Mouse (Mus musculus): ENCODE data around the gene Txlnb. TPM values are rescaled to one million over a fixed set of nuclear protein-coding genes. Genes with fewer than 3 reads are reported as not detected.
"Not testable (repeated sequence)": the region's sequence is repeated elsewhere in the genome, so short reads cannot be mapped to it uniquely, and the experiment has no call there.

The Txlnb gene
- polyA plus RNA-seq (2015; fragmentation: Nextera tagmentation; extraction: Ambion mirVana) = 0.37 and 0.64 TPM in 2 replicates

DNA sequence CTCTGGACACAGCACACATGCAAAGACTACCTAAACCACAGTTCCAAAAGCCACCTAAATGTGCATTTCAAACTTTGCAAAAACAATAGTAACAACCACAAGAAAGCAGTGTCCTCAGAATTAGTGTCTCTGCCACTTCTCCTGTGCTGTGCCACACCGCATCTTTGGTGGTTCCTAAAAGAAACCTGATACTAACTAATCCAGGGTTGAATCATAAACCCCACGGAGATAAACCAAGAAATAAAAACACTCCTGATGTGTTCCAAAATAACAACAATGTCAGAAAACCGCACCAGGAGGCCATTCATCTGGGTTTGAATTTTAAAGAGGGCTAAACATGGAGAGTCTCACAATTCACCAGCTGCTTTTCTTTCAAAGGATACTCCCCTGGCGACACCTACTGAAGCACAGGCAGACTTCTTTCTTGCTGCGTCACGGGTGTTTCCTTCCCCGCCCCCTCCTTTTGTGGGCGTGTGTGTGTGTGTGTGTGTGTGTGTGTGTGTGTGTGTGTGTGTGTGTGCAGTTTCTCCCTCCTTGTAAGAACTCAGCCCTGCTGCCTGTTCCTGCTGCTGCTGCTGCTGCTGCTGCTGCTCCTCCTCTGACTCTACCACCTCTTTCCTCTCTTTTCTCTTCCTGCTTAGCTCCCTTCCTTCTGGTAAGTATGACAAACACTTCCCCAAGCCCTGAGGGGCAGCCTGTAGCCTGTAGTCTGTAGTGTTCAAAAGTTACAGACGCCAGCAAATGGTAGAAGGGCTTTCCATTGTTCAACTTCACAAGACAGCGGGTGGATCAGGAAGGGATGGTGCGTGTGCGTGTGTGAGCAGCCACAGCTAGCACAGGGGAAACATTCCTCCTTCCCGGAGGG, at the start of gene Txlnb:
Txlnb (plus strand) TSS at position 460 of the 865 bp plus-strand sequence.
- Histone ChIP-seq H3K4me3 (replicated peaks) (peak within 1 kb of the TSS; percentile 21), H3K27ac (peak within 1 kb of the TSS; percentile 74), H3K9ac (no peak within 1 kb of the TSS), H3K4me1 (no peaks in the 10 kb centered on the region), H3K27me3 (replicated peaks) (no peaks in the 10 kb centered on the region), H3K9me3 (no peaks in the 10 kb centered on the region), H3K4me2 (peak within 1 kb of the TSS; percentile 46), H3K36me3 (no peaks in the 10 kb centered on the region)
- ATAC-seq (ENCODE audit: insufficient read depth, low FRiP score, low read depth) = peak; percentile 67; the same call in 1 of the 2 replicates
- 15% methylated on average over 13 of the region's 13 CpGs for WGBS

GRCm38 (mm10) chr10:17752478-17752877, 43.5 kb upstream of the Txlnb start:
- 79% methylated on average over 5 of the region's 5 CpGs for WGBS
- no peak overlapping the region for H3K27ac ChIP-seq
- H3K4me2 ChIP-seq = no peak overlapping the region
- no peak overlapping the region for H3K9ac ChIP-seq
- no peaks in the 10 kb centered on the region for H3K4me1 ChIP-seq
- no peaks in the 10 kb centered on the region for H3K36me3 ChIP-seq
- no peak overlapping the region for H3K4me3 ChIP-seq (replicated peaks)
- no peaks in the 10 kb centered on the region for H3K27me3 ChIP-seq (replicated peaks)
- no peaks in the 10 kb centered on the region for H3K9me3 ChIP-seq
- no peak for ATAC-seq (ENCODE audit: insufficient read depth, low FRiP score, low read depth)

DNA sequence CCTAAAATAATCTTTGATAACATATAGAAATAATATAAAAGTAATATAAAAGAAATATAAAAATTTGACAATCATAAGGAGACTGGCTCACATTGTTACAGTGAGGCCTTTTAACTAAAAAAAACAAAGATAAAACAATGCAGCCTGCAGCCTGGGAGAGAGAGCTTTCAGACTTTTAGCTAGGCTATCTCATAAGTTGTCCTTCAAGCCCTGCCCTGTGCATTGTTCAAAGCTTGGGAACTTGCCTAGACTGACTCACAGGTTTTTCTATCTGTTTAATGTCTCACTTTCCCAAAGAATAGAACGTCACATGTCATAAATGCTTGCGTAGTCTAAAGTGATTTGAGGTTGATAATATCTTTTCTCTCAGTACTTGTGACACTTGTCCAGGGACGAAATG, 36.3 kb upstream of the Txlnb start:
- Histone ChIP-seq H3K4me1 (no peaks in the 10 kb centered on the region), H3K9ac (no peak overlapping the region), H3K27ac (no peak overlapping the region), H3K27me3 (replicated peaks) (no peaks in the 10 kb centered on the region), H3K9me3 (no peaks in the 10 kb centered on the region), H3K4me3 (replicated peaks) (no peak overlapping the region), H3K36me3 (no peaks in the 10 kb centered on the region), H3K4me2 (no peak overlapping the region)
- 78% methylated on average over 3 of the region's 3 CpGs for WGBS
- no peak for ATAC-seq (ENCODE audit: insufficient read depth, low FRiP score, low read depth)

DNA sequence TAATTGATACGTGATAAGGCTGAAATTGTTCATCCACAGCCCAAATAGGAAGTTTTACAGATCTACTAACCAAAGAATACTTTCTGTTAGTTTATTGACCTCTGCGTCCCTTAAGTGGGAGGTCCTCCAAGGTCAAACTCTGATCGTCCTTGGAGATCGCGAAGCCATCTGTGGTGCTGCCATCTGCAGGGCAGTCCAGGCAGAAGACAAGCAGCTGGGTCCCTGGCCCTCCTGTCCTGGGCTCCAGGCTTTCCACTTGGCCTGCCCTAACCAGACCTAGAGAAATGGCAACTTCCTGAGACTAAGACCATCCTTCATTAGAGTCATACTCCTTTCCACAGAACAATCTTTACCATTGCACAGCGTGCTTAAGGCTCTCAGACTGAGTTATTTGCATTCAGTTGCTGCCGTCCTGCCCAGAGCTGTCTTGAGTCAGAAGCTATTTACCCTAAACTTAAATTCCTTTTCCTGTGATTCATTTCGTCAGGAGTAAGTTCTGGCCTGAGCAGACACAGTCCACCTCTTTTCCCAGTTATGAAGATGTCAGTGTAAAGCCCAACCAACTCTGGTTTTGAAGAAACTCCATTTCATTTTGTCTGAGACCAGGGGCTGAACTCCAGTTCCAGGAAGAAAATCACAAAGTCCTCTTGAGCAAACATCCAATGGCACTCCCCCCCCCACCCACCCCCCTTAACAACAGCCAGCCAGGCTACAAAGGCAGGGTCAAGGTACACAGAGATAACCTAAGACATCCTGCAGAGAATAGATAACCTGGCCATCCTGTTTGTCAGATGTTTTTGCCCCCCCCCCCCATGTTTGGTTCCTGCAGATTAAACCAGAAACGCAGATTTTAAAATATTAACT, 35.0 kb upstream of the Txlnb start:
- peak overlapping the region; percentile 21; the same call in 1 of the 2 replicates for H3K27ac ChIP-seq

DNA sequence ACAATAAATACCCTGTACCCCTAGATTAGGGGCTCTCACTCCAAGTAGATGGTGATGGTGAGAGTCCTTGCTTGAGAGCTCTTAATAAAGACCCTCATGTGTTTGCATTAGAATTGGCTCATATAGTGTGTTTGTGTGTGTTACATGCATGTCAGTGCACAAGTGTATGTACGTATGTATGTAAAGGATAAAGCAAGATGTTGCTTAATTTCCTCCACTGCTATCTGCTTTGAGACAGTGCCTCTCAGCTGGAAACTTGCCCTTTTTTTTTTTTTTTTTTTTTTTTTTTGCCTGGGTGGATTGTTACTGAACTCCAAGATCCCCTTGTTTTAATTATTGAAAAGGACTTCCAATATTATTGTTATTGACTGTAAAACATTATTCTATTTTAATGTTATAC, 34.4 kb upstream of the Txlnb start:
- Histone ChIP-seq H3K36me3 (no peaks in the 10 kb centered on the region), H3K9me3 (no peaks in the 10 kb centered on the region), H3K9ac (no peak overlapping the region), H3K4me1 (no peaks in the 10 kb centered on the region), H3K4me3 (replicated peaks) (no peak overlapping the region), H3K4me2 (no peak overlapping the region), H3K27ac (no peak overlapping the region), H3K27me3 (replicated peaks) (no peaks in the 10 kb centered on the region)
- 81% methylated on average over 1 of the region's 1 CpGs for WGBS
- ATAC-seq (ENCODE audit: insufficient read depth, low FRiP score, low read depth) = no peak

More for the DNA sequence above, 35.0 kb upstream of the Txlnb start:
- Histone ChIP-seq H3K4me2 (no peak overlapping the region), H3K4me3 (replicated peaks) (no peak overlapping the region), H3K36me3 (no peaks in the 10 kb centered on the region), H3K9ac (no peak overlapping the region), H3K4me1 (no peaks in the 10 kb centered on the region), H3K27me3 (replicated peaks) (no peaks in the 10 kb centered on the region), H3K9me3 (no peaks in the 10 kb centered on the region)
- 46% methylated on average over 9 of the region's 9 CpGs for WGBS
- ATAC-seq (ENCODE audit: insufficient read depth, low FRiP score, low read depth) = no peak

- no peaks in the 10 kb centered on the region for H3K9me3 ChIP-seq
- no peak overlapping the region for H3K27ac ChIP-seq
- no peak overlapping the region for H3K9ac ChIP-seq
- no peak for ATAC-seq (ENCODE audit: insufficient read depth, low FRiP score, low read depth)
- H3K27me3 ChIP-seq (replicated peaks) = no peaks in the 10 kb centered on the region
- no peak overlapping the region for H3K4me2 ChIP-seq
- H3K4me3 ChIP-seq (replicated peaks) = no peak overlapping the region
- no peaks in the 10 kb centered on the region for H3K36me3 ChIP-seq
- no peaks in the 10 kb centered on the region for H3K4me1 ChIP-seq
- 94% methylated on average over 8 of the region's 8 CpGs for WGBS
These were observed 33.1 kb upstream of the Txlnb start for GRCm38 (mm10) chr10:17762946-17763345.

GRCm38 (mm10) chr10:17769856-17770255, 26.2 kb upstream of the Txlnb start:
- no peak for ATAC-seq (ENCODE audit: insufficient read depth, low FRiP score, low read depth)
- Histone ChIP-seq H3K4me2 (no peak overlapping the region), H3K9ac (no peak overlapping the region), H3K9me3 (no peaks in the 10 kb centered on the region), H3K4me3 (replicated peaks) (no peak overlapping the region), H3K27ac (no peak overlapping the region), H3K36me3 (no peaks in the 10 kb centered on the region), H3K27me3 (replicated peaks) (no peaks in the 10 kb centered on the region), H3K4me1 (no peaks in the 10 kb centered on the region)
- WGBS = 79% methylated on average over 5 of the region's 5 CpGs

DNA sequence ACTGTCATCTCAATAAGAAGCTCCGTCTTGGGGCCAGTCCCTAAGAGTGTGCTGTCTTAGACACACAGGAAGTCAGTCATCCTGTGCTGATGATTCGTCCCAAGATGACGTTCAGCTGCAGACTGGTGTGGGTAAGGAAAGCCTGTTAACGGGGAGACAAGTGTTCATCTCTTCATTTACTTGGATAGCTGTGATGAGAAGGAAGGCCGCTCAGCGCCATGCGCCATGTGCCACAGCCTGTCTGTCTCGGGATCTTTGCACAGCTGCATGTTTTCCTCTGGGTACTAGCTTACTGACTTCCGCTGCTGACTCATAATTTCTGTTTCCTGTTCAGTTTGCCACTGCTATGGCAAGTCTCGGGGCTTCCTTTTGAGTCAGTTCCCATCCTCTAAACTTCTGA, 23.7 kb upstream of the Txlnb start:
- Histone ChIP-seq H3K27me3 (replicated peaks) (no peaks in the 10 kb centered on the region), H3K9ac (no peak overlapping the region), H3K4me2 (no peak overlapping the region), H3K9me3 (no peaks in the 10 kb centered on the region), H3K27ac (no peak overlapping the region), H3K36me3 (no peaks in the 10 kb centered on the region), H3K4me3 (replicated peaks) (no peak overlapping the region), H3K4me1 (no peaks in the 10 kb centered on the region)
- ATAC-seq (ENCODE audit: insufficient read depth, low FRiP score, low read depth) = no peak
- 69% methylated on average over 10 of the region's 10 CpGs for WGBS

- Histone ChIP-seq H3K4me2 (no peak overlapping the region), H3K27ac (no peak overlapping the region), H3K36me3 (no peaks in the 10 kb centered on the region), H3K4me1 (no peaks in the 10 kb centered on the region), H3K9ac (no peak overlapping the region), H3K27me3 (replicated peaks) (no peaks in the 10 kb centered on the region), H3K4me3 (replicated peaks) (no peak overlapping the region), H3K9me3 (no peaks in the 10 kb centered on the region)
- no peak for ATAC-seq (ENCODE audit: insufficient read depth, low FRiP score, low read depth)
- 85% methylated on average over 3 of the region's 3 CpGs for WGBS
These were observed 21.7 kb upstream of the Txlnb start for GRCm38 (mm10) chr10:17774366-17774765.

DNA sequence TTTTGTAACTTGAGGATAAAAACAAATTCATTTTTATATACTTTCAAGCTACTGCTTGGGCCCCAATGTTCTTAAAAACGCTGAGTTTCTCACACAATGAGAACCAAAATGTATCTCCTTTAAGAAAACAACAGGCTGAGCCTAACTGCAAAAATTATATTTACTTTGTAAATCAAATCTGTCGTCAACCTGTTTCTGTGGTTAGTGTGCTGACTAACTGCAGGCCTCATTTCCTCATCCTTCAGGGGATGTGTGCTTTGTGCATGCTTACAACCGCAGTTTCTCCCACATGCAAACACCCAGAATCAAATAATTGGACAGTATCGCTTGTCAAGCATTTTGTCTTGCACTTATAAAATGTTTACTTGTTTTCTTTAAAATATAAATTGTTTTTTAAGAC, 20.9 kb upstream of the Txlnb start:
- Histone ChIP-seq H3K4me1 (no peaks in the 10 kb centered on the region), H3K9me3 (no peaks in the 10 kb centered on the region), H3K4me2 (no peak overlapping the region), H3K4me3 (replicated peaks) (no peak overlapping the region), H3K27ac (no peak overlapping the region), H3K36me3 (no peaks in the 10 kb centered on the region), H3K27me3 (replicated peaks) (no peaks in the 10 kb centered on the region), H3K9ac (no peak overlapping the region)
- no peak for ATAC-seq (ENCODE audit: insufficient read depth, low FRiP score, low read depth)
- 54% methylated on average over 4 of the region's 4 CpGs for WGBS

DNA sequence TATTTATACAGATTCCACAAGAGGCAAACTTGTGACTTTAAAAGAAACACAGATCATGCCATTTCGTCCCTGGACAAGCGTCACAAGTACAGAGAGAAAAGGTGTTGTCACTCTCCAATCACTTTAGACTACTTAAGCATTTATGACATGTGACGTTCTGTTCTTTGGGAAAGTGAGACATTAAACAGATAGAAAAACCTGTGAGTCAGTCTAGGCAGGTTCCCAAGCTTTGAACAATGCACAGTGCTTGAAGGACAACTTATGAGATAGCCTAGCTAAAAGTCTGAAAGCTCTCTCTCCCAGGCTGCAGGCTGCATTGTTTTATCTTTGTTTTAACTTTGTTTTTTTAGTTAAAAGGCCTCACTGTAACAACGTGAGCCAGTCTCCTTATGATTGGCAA, 19.3 kb upstream of the Txlnb start:
- not testable (repeated sequence) for ATAC-seq (ENCODE audit: insufficient read depth, low FRiP score, low read depth); H3K9ac ChIP-seq; H3K27ac ChIP-seq; H3K4me3 ChIP-seq (replicated peaks); H3K36me3 ChIP-seq; H3K27me3 ChIP-seq (replicated peaks); H3K4me2 ChIP-seq; H3K9me3 ChIP-seq; H3K4me1 ChIP-seq
- 66% methylated on average over 4 of the region's 4 CpGs for WGBS

- 52% methylated on average over 3 of the region's 3 CpGs for WGBS
- no peak overlapping the region for H3K4me3 ChIP-seq (replicated peaks)
- no peak for ATAC-seq (ENCODE audit: insufficient read depth, low FRiP score, low read depth)
These were observed 9.3 kb upstream of the Txlnb start for GRCm38 (mm10) chr10:17786771-17787170.

More at GRCm38 (mm10) chr10:17786771-17787170, 9.3 kb upstream of the Txlnb start:
- Histone ChIP-seq H3K36me3 (no peaks in the 10 kb centered on the region), H3K4me1 (no peaks in the 10 kb centered on the region), H3K9me3 (no peaks in the 10 kb centered on the region), H3K4me2 (no peak overlapping the region), H3K27ac (no peak overlapping the region), H3K9ac (no peak overlapping the region), H3K27me3 (replicated peaks) (no peaks in the 10 kb centered on the region)

Data from stomach, embryonic 15.5 days (tissue).